Mouse (Mus musculus) G1E (cell line): ENCODE data around the gene Lrrk2.

ENCODE experiments used
- CTCF ChIP-seq: IDR thresholded peaks from 2 replicates; pipeline ENCODE4 v1.5.1; 2012; ENCODE audit warnings: low read depth, low read length, inconsistent platforms, mixed read lengths
- GATA1 ChIP-seq: IDR thresholded peaks from 2 replicates; pipeline ENCODE4 v1.6.1; 2012; ENCODE audit warnings: borderline replicate concordance, low read length, inconsistent platforms, mixed read lengths
- GATA2 ChIP-seq: IDR thresholded peaks from 2 replicates; pipeline ENCODE4 v1.6.1; 2012; ENCODE audit warnings: low read depth, low read length, inconsistent platforms, borderline replicate concordance
- POLR2AphosphoS5 ChIP-seq: IDR thresholded peaks from 2 replicates; pipeline ENCODE4 v1.6.1; 2012; ENCODE audit warnings: low read depth, low read length, inconsistent platforms; ENCODE audit not compliant: insufficient replicate concordance
- TAL1 ChIP-seq: conservative IDR thresholded peaks from 2 replicates; pipeline ENCODE4 v1.6.1; 2012; ENCODE audit warnings: low read depth, low read length, inconsistent platforms, mixed read lengths

GRCm38 (mm10) chr15:91837965-91838364 lies 165.0 kb downstream of the Lrrk2 start, which contains the start of gene Smgc:
- TF ChIP-seq CTCF, result no peak
- no peak for TF ChIP-seq GATA2
- TF ChIP-seq TAL1, result no peak
- no peak for TF ChIP-seq GATA1
- no peak for TF ChIP-seq POLR2AphosphoS5
